Mouse (Mus musculus) myocyte (in vitro differentiated cells): ENCODE data around the gene Hddc2. TPM values are rescaled to one million over a fixed set of nuclear protein-coding genes. Genes with fewer than 3 reads are reported as not detected.

Experiments
- H3K27me3 ChIP-seq: one replicate; pipeline ENCODE4 v1.6.1; 2011; ENCODE audit not compliant: control insufficient read depth, insufficient read depth, insufficient read length
- H3K36me3 ChIP-seq: one replicate; pipeline ENCODE4 v1.6.1; 2011; ENCODE audit not compliant: control insufficient read depth, insufficient read depth
- H3K4me2 ChIP-seq: one replicate; pipeline ENCODE4 v1.6.1; 2011; ENCODE audit warnings: low read depth, control low read depth
- H3K4me3 ChIP-seq: one replicate; pipeline ENCODE4 v1.5.1; 2011; ENCODE audit warnings: mild to moderate bottlenecking, control low read depth, moderate library complexity
- H3K79me2 ChIP-seq: one replicate; pipeline ENCODE4 v1.6.1; 2011; ENCODE audit not compliant: control insufficient read depth, insufficient read depth
- H3ac ChIP-seq: one replicate; pipeline ENCODE4 v1.6.1; 2011; ENCODE audit not compliant: control insufficient read depth, insufficient read length
- CEBPB ChIP-seq: IDR thresholded peaks from 2 replicates; pipeline ENCODE4 v1.6.1; 2011; ENCODE audit warnings: mild to moderate bottlenecking, moderate library complexity; ENCODE audit not compliant: poor library complexity, insufficient read depth, severe bottlenecking
- E2F4 ChIP-seq: IDR thresholded peaks from one replicate; pipeline ENCODE4 v1.6.1; 2011; ENCODE audit warnings: mild to moderate bottlenecking, control low read depth, moderate library complexity; ENCODE audit not compliant: insufficient read depth
- MAX ChIP-seq: IDR thresholded peaks from one replicate; pipeline ENCODE4 v1.6.1; 2011; ENCODE audit warnings: low read depth, mild to moderate bottlenecking, control low read depth
- MYOD1 ChIP-seq, 3 experiments: IDR thresholded peaks; one replicate each; pipeline ENCODE4 v1.6.1; 2011; ENCODE audit warnings: control low read depth in 2 of 3, low read depth in 2 of 3, mild to moderate bottlenecking in 2 of 3, moderate library complexity in 1 of 3; ENCODE audit not compliant: insufficient read length in 2 of 3, control insufficient read depth in 1 of 3
- MYOG ChIP-seq, 3 experiments: IDR thresholded peaks; one replicate each; pipeline ENCODE4 v1.6.1; 2011; ENCODE audit warnings: control low read depth in 2 of 3, low read depth in 2 of 3, mild to moderate bottlenecking in 2 of 3; ENCODE audit not compliant: insufficient read length in 2 of 3, control insufficient read depth in 1 of 3, insufficient read depth in 1 of 3
- POLR2A ChIP-seq: IDR thresholded peaks from one replicate; pipeline ENCODE4 v1.6.1; 2011; ENCODE audit warnings: low read depth, mild to moderate bottlenecking, control low read depth, moderate library complexity; ENCODE audit not compliant: insufficient read length
- POLR2AphosphoS2 ChIP-seq: IDR thresholded peaks from one replicate; pipeline ENCODE4 v1.6.1; 2011; ENCODE audit warnings: low read depth, control low read depth; ENCODE audit not compliant: insufficient read length
- REST ChIP-seq: IDR thresholded peaks from one replicate; pipeline ENCODE4 v1.6.1; 2011; ENCODE audit warnings: mild to moderate bottlenecking, control low read depth, moderate library complexity; ENCODE audit not compliant: insufficient read depth, insufficient read length
- SRF ChIP-seq: IDR thresholded peaks from one replicate; pipeline ENCODE4 v1.6.1; 2011; ENCODE audit warnings: low read depth; ENCODE audit not compliant: control insufficient read depth, insufficient read length
- TCF12 ChIP-seq: IDR thresholded peaks from one replicate; pipeline ENCODE4 v1.6.1; 2011; ENCODE audit warnings: mild to moderate bottlenecking, control low read depth; ENCODE audit not compliant: poor library complexity, insufficient read depth, severe bottlenecking
- TCF3 ChIP-seq: IDR thresholded peaks from one replicate; pipeline ENCODE4 v1.6.1; 2011; ENCODE audit warnings: low read depth, control low read depth; ENCODE audit not compliant: insufficient read length
- USF1 ChIP-seq: IDR thresholded peaks from one replicate; pipeline ENCODE4 v1.6.1; 2011; ENCODE audit warnings: low read depth, mild to moderate bottlenecking, control low read depth, moderate library complexity
- polyA plus RNA-seq: library from polyadenylated mRNA; unstranded; fragments of >200 nt; fragmentation: generic; extraction: Trizol; gene quantifications from one replicate; pipeline ENCODE4 v1.2.1, GENCODE M21; 2012; ENCODE audit warnings: missing spikeins

Hddc2 gene
- polyA plus RNA-seq: 30.7 TPM

- no peak for TF ChIP-seq USF1
- TF ChIP-seq TCF3: no peak
- peak; percentile 89 for TF ChIP-seq POLR2AphosphoS2
- TF ChIP-seq TCF12: no peak
- TF ChIP-seq CEBPB: no peak
- TF ChIP-seq E2F4: no peak
- TF ChIP-seq POLR2A: peak; percentile 73
- peak; percentile 41 for TF ChIP-seq SRF
- no peak for TF ChIP-seq REST
- TF ChIP-seq MYOG (IDR thresholded peaks at IDR 0.05; ENCODE audit: control insufficient read depth in 1 of 3, insufficient read depth in 1 of 3, insufficient read length in 2 of 3, low read depth in 2 of 3): peak in 2 of 3 experiments; percentile 29 to 33
- TF ChIP-seq MAX: no peak
- peak in 1 of 3 experiments; percentile 42 for TF ChIP-seq MYOD1 (IDR thresholded peaks at IDR 0.05; ENCODE audit: control insufficient read depth in 1 of 3, insufficient read length in 2 of 3, low read depth in 2 of 3)
- Histone ChIP-seq H3ac (peak within 1 kb of the TSS; percentile 74), H3K4me3 (peak within 1 kb of the TSS; percentile 36), H3K36me3 (no peaks in the 10 kb centered on the region), H3K79me2 (no peaks in the 10 kb centered on the region), H3K27me3 (no peaks in the 10 kb centered on the region), H3K4me2 (peak within 1 kb of the TSS; percentile 96)
These were observed at the start of gene Hddc2 for GRCm38 (mm10) chr10:31312865-31313848. Hddc2 (plus strand) TSS chr10:31313383.

- H3ac ChIP-seq: no peak overlapping the region
- H3K36me3 ChIP-seq: no peaks in the 10 kb centered on the region
- H3K4me2 ChIP-seq: no peak overlapping the region
- H3K27me3 ChIP-seq: no peaks in the 10 kb centered on the region
- H3K4me3 ChIP-seq: no peak overlapping the region
- H3K79me2 ChIP-seq: no peaks in the 10 kb centered on the region
- TF ChIP-seq TCF3 (no peak), MYOG (IDR thresholded peaks at IDR 0.05; ENCODE audit: control insufficient read depth in 1 of 3, insufficient read depth in 1 of 3, insufficient read length in 2 of 3, low read depth in 2 of 3) (no peak), POLR2AphosphoS2 (no peak), REST (no peak), USF1 (no peak), MYOD1 (IDR thresholded peaks at IDR 0.05; ENCODE audit: control insufficient read depth in 1 of 3, insufficient read length in 2 of 3, low read depth in 2 of 3) (no peak), MAX (no peak)
These were observed 40.4 kb upstream of the Hddc2 start for GRCm38 (mm10) chr10:31272738-31273137.

- no peak for TF ChIP-seq POLR2AphosphoS2
- H3K27me3 ChIP-seq: no peaks in the 10 kb centered on the region
- H3K79me2 ChIP-seq: no peaks in the 10 kb centered on the region
- H3K4me2 ChIP-seq: no peak overlapping the region
- no peak overlapping the region for H3ac ChIP-seq
- no peaks in the 10 kb centered on the region for H3K36me3 ChIP-seq
- no peak overlapping the region for H3K4me3 ChIP-seq
These were observed 40.0 kb upstream of the Hddc2 start for GRCm38 (mm10) chr10:31273171-31273570.

DNA sequence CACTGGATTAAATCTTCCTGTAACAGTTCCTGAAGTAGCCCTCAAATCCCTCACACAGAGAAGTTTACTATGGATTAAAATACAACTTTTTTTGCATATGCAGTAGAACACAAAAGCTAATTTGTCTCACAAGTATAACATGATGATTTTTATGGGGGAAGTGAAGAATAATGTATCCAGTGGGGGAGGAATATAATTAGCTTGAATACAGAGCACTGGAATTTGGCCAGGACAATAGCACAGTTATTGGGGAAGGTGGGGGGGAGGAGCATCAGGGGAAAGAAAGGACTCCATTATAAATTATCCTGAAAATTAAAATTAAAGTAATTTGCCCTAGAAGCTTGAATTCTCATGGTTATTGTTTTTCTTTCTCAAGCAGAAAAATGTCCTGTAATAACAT, 25.4 kb upstream of the Hddc2 start:
- H3K4me3 ChIP-seq: no peak overlapping the region
- H3K27me3 ChIP-seq: no peaks in the 10 kb centered on the region
- H3K79me2 ChIP-seq: no peaks in the 10 kb centered on the region
- no peak overlapping the region for H3ac ChIP-seq
- no peak for TF ChIP-seq CEBPB
- TF ChIP-seq TCF3: no peak
- no peak for TF ChIP-seq SRF
- H3K36me3 ChIP-seq: no peaks in the 10 kb centered on the region
- no peak overlapping the region for H3K4me2 ChIP-seq

DNA sequence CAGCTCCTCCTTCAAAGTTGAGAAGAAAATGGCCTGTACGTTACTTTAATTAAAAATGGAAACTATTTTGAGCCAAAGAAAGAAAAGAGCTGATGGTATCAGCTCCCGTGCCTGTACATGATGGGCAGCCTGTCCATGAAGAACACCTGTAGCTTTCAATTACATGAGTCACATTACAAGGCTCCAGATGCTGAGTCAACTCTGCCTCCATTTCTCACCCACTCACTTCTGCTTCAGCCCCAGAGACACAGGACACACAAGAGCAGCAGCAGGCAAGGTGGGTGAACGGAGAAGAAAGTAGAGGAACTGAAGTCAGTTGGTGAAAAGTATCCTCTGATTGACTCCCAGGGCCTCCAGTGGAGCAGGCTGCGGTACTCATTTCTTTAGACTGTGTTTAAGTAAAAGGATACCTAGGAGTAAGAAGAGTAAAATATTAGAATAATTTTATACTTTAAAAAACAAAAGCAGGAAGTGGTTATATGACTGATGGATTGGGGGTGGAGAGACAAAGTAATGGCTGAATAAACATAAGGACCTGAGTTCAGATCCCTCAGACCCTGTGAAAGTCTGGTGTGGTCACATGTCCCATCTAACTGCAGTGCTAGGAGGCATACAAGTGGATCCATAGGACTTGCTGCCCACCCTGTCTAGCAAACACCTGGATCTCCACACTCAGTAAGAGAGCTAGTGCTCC, 24.3 kb upstream of the Hddc2 start:
- H3K4me3 ChIP-seq: no peak overlapping the region
- no peak overlapping the region for H3K4me2 ChIP-seq
- peak in 2 of 3 experiments; percentile 7 to 27 for TF ChIP-seq MYOD1 (IDR thresholded peaks at IDR 0.05; ENCODE audit: control insufficient read depth in 1 of 3, insufficient read length in 2 of 3, low read depth in 2 of 3)
- TF ChIP-seq TCF3: no peak
- H3ac ChIP-seq: no peak overlapping the region
- no peaks in the 10 kb centered on the region for H3K79me2 ChIP-seq
- H3K27me3 ChIP-seq: no peaks in the 10 kb centered on the region
- no peaks in the 10 kb centered on the region for H3K36me3 ChIP-seq
